Mouse (Mus musculus) stomach, postnatal 0 days (tissue): ENCODE results near the gene Oit1.

Experiments used
- CTCF ChIP-seq: IDR thresholded peaks from 2 replicates; pipeline ENCODE4 v1.5.1; 2016; ENCODE audit warnings: antibody characterized with exemption, low read depth, mild to moderate bottlenecking, moderate library complexity
- EP300 ChIP-seq: optimal IDR thresholded peaks from 2 replicates; pipeline ENCODE3; 2016; ENCODE audit warnings: antibody characterized with exemption

DNA sequence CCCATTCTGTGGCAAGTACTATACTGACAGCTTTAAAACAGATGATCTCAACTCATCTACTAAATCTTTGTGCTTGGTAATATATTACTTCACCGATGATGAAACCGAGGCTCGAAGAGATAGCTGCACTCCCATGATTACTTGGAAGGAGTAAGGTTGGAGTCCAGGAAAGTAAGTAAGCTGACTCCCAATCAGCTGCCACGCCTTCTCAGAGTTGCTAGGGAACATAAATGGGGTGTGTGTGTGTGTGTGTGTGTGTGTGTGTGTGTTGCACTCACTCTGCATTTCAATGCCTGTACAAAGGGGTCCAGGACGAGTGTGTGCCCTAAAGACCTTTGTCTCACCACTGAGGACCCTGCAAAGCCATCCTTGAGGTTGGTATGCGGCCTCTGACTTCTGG, 12.7 kb downstream of the Oit1 start:
- no peak for TF ChIP-seq CTCF
- no peak for TF ChIP-seq EP300
